Mouse (Mus musculus): Measurements from ENCODE around the gene Rab25. TPM values are rescaled to one million over a fixed set of nuclear protein-coding genes. Genes with fewer than 3 reads are reported as not detected.

The Rab25 gene
- polyA plus RNA-seq, 1 experiment from 2014 or later, result 9.3 TPM

MicroRNA genes within 50 kb of the gene (microRNA counts, 519-probe panel; counts per million panel counts)
- not detected for microRNA mmu-miR-1905

Small RNA genes lying within 50 kb of the gene (microRNA-seq; reads per million reads assigned to microRNA genes)
- not detected for gene Mir1905

Other genes starting within 250 kb of the Rab25 start
- 174 and 188 TPM in 2 replicates for gene Glmp, start 223.3 kb downstream of the Rab25 start, polyA plus RNA-seq (2015; fragmentation: Nextera tagmentation; extraction: Ambion mirVana)
- 6.4 and 6.8 TPM in 2 replicates for gene Tmem79, start 212.2 kb downstream of the Rab25 start, polyA plus RNA-seq (2015; fragmentation: Nextera tagmentation; extraction: Ambion mirVana)
- gene Smg5, start 212.0 kb downstream of the Rab25 start, polyA plus RNA-seq (2015; fragmentation: Nextera tagmentation; extraction: Ambion mirVana), result 54.9 and 58.4 TPM in 2 replicates
- 7.6 and 8.7 TPM in 2 replicates for gene Paqr6, start 183.7 kb downstream of the Rab25 start, polyA plus RNA-seq (2015; fragmentation: Nextera tagmentation; extraction: Ambion mirVana)
- gene Bglap3, start 175.6 kb downstream of the Rab25 start, polyA plus RNA-seq (2015; fragmentation: Nextera tagmentation; extraction: Ambion mirVana), result 0.37 TPM in 1 of 2 replicates, not detected in the other
- not detected in 2 replicates for gene Bglap2, start 169.6 kb downstream of the Rab25 start, polyA plus RNA-seq (2015; fragmentation: Nextera tagmentation; extraction: Ambion mirVana)
- 0.63 TPM in 1 of 2 replicates, not detected in the other for gene Bglap, start 163.8 kb downstream of the Rab25 start, polyA plus RNA-seq (2015; fragmentation: Nextera tagmentation; extraction: Ambion mirVana)
- 125 and 127 TPM in 2 replicates for gene Pmf1, start 138.0 kb downstream of the Rab25 start, polyA plus RNA-seq (2015; fragmentation: Nextera tagmentation; extraction: Ambion mirVana)
- 17.3 and 18.3 TPM in 2 replicates for gene Slc25a44, start 123.2 kb downstream of the Rab25 start, polyA plus RNA-seq (2015; fragmentation: Nextera tagmentation; extraction: Ambion mirVana)
- gene Sema4a, start 87.1 kb downstream of the Rab25 start, polyA plus RNA-seq (2015; fragmentation: Nextera tagmentation; extraction: Ambion mirVana), result 7.9 and 9.9 TPM in 2 replicates
- 174 and 183 TPM in 2 replicates for gene Lmna, start 38.3 kb downstream of the Rab25 start, polyA plus RNA-seq (2015; fragmentation: Nextera tagmentation; extraction: Ambion mirVana)
- 32.9 and 33.9 TPM in 2 replicates for gene Mex3a, start 15.9 kb downstream of the Rab25 start, polyA plus RNA-seq (2015; fragmentation: Nextera tagmentation; extraction: Ambion mirVana)
- 147 and 154 TPM in 2 replicates for gene Lamtor2, start 4.8 kb upstream of the Rab25 start, polyA plus RNA-seq (2015; fragmentation: Nextera tagmentation; extraction: Ambion mirVana)
- gene Ubqln4, start 5.5 kb upstream of the Rab25 start, polyA plus RNA-seq (2015; fragmentation: Nextera tagmentation; extraction: Ambion mirVana), result 46.6 and 48.2 TPM in 2 replicates
- 294 and 306 TPM in 2 replicates for gene Ssr2, start 27.6 kb upstream of the Rab25 start, polyA plus RNA-seq (2015; fragmentation: Nextera tagmentation; extraction: Ambion mirVana)
- gene Arhgef2, start 57.7 kb upstream of the Rab25 start, polyA plus RNA-seq (2015; fragmentation: Nextera tagmentation; extraction: Ambion mirVana), result 105 and 107 TPM in 2 replicates
- gene Rxfp4, start 104.8 kb upstream of the Rab25 start, polyA plus RNA-seq (2015; fragmentation: Nextera tagmentation; extraction: Ambion mirVana), result not detected in 2 replicates
- gene Khdc4, start 137.5 kb upstream of the Rab25 start, polyA plus RNA-seq (2015; fragmentation: Nextera tagmentation; extraction: Ambion mirVana), result 106 TPM in 2 replicates
- gene Rit1, start 168.5 kb upstream of the Rab25 start, polyA plus RNA-seq (2015; fragmentation: Nextera tagmentation; extraction: Ambion mirVana), result 50.1 and 51.1 TPM in 2 replicates
- 24.0 and 27.0 TPM in 2 replicates for gene Syt11, start 226.9 kb upstream of the Rab25 start, polyA plus RNA-seq (2015; fragmentation: Nextera tagmentation; extraction: Ambion mirVana)

Measured in limb, embryonic 13.5 days (tissue).